Mouse (Mus musculus): ENCODE results near the gene Tst. TPM values are rescaled to one million over a fixed set of nuclear protein-coding genes. Genes with fewer than 3 reads are reported as not detected.

Tst gene
- total and polyA plus RNA-seq, 3 experiments: 0.56 to 2.0 (median 0.67) TPM

GRCm38 (mm10) chr15:78380208-78380607, 25.5 kb downstream of the Tst start:
- no peak overlapping the region for H3K4me2 ChIP-seq (ENCODE audit: insufficient read depth, low read depth, poor library complexity, severe bottlenecking)
- peaks cover 5% of the 10 kb centered on the region for H3K9me3 ChIP-seq (replicated peaks; ENCODE audit: low read length)
- dilution Hi-C loops (cut with MboI; ENCODE audit: extremely low pct_ligation_motif_present, extremely low pct_unique_long_range_greater_than_20kb, low sequenced_read_pairs): no loop called here

GRCm38 (mm10) chr15:78378556-78378955, 27.2 kb downstream of the Tst start:
- H3K27ac ChIP-seq (ENCODE audit: insufficient read depth, low read depth): no peak overlapping the region
- TF ChIP-seq ZC3H11A (IDR thresholded peaks at IDR 0.05; ENCODE audit: low read depth, low read length) (no peak), BHLHE40 (IDR thresholded peaks at IDR 0.05; ENCODE audit: low read depth, low read length) (no peak), TBP (conservative IDR thresholded peaks at IDR 0.05; ENCODE audit: low read depth, low read length) (no peak), E2F4 (IDR thresholded peaks at IDR 0.05; ENCODE audit: insufficient replicate concordance, low read depth, low read length) (no peak), HCFC1 (IDR thresholded peaks at IDR 0.05; ENCODE audit: low read depth, low read length) (no peak), ZMIZ1 (IDR thresholded peaks at IDR 0.05; ENCODE audit: low read depth, low read length) (no peak), EP300 (IDR thresholded peaks at IDR 0.05; ENCODE audit: low read length) (no peak)
- peaks cover 5% of the 10 kb centered on the region for H3K9me3 ChIP-seq (replicated peaks; ENCODE audit: low read length)
- no peak overlapping the region for H3K9ac ChIP-seq (ENCODE audit: insufficient read depth, low read depth)
- H3K4me2 ChIP-seq (ENCODE audit: insufficient read depth, low read depth, poor library complexity, severe bottlenecking): no peak overlapping the region
- dilution Hi-C loops (cut with MboI; ENCODE audit: extremely low pct_ligation_motif_present, extremely low pct_unique_long_range_greater_than_20kb, low sequenced_read_pairs) (no loop called here), in situ Hi-C loops (cut with MboI; ENCODE audit: low pct_ligation_motif_present, low pct_unique_long_range_greater_than_20kb, low sequenced_read_pairs) (no loop called here)
- H3K36me3 ChIP-seq (replicated peaks in 1 of 2; ENCODE audit: control insufficient read depth in 1 of 2, insufficient read depth in 1 of 2, low read length in 1 of 2): no peaks in the 10 kb centered on the region
- H3K27me3 ChIP-seq (replicated peaks): peaks cover 66% of the 10 kb centered on the region
- H3K4me3 ChIP-seq (replicated peaks in 1 of 3; ENCODE audit: low read depth in 2 of 3, low read length in 2 of 3, poor library complexity in 1 of 3): no peak overlapping the region
- H3K79me2 ChIP-seq (replicated peaks; ENCODE audit: control insufficient read depth, extremely low read depth, insufficient read depth, poor library complexity, severe bottlenecking): no peaks in the 10 kb centered on the region
- H3K4me1 ChIP-seq (ENCODE audit: control insufficient read depth in 1 of 2, insufficient read depth in 2 of 2): no peaks in the 10 kb centered on the region
- DNase-seq (ENCODE audit: extremely low read depth): no peak

More at GRCm38 (mm10) chr15:78380208-78380607, 25.5 kb downstream of the Tst start:
- DNase-seq (ENCODE audit: extremely low read depth): no peak
- H3K36me3 ChIP-seq (replicated peaks in 1 of 2; ENCODE audit: control insufficient read depth in 1 of 2, insufficient read depth in 1 of 2, low read length in 1 of 2): no peaks in the 10 kb centered on the region
- peaks cover 68% of the 10 kb centered on the region for H3K27me3 ChIP-seq (replicated peaks)
- no peaks in the 10 kb centered on the region for H3K4me1 ChIP-seq (ENCODE audit: control insufficient read depth in 1 of 2, insufficient read depth in 2 of 2)
- no peaks in the 10 kb centered on the region for H3K79me2 ChIP-seq (replicated peaks; ENCODE audit: control insufficient read depth, extremely low read depth, insufficient read depth, poor library complexity, severe bottlenecking)
- in situ Hi-C loops (cut with MboI; ENCODE audit: low pct_ligation_motif_present, low pct_unique_long_range_greater_than_20kb, low sequenced_read_pairs): no loop called here
- H3K9ac ChIP-seq (ENCODE audit: insufficient read depth, low read depth): no peak overlapping the region
- TF ChIP-seq POLR2AphosphoS2 (IDR thresholded peaks at IDR 0.05; ENCODE audit: low read depth, low read length) (no peak), NELFE (IDR thresholded peaks at IDR 0.05; ENCODE audit: low read depth, low read length) (no peak), RAD21 (IDR thresholded peaks at IDR 0.05; ENCODE audit: low read depth, low read length) (no peak), MAFK (IDR thresholded peaks at IDR 0.05; ENCODE audit: insufficient replicate concordance, low read length) (no peak), MAX (IDR thresholded peaks at IDR 0.05; ENCODE audit: low read length) (no peak), PAX5 (IDR thresholded peaks at IDR 0.05; ENCODE audit: low read length) (no peak), JUND (conservative IDR thresholded peaks at IDR 0.05; ENCODE audit: low read depth, low read length) (no peak), SMC3 (IDR thresholded peaks at IDR 0.05; ENCODE audit: low read depth, low read length) (no peak), MXI1 (IDR thresholded peaks at IDR 0.05; ENCODE audit: low read depth, low read length) (no peak), KAT2A (IDR thresholded peaks at IDR 0.05; ENCODE audit: insufficient replicate concordance, low read length) (no peak), NRF1 (IDR thresholded peaks at IDR 0.05; ENCODE audit: low read depth, low read length) (no peak), TBP (conservative IDR thresholded peaks at IDR 0.05; ENCODE audit: low read depth, low read length) (no peak), ELF1 (IDR thresholded peaks at IDR 0.05; ENCODE audit: low read depth, low read length) (no peak)
- H3K4me3 ChIP-seq (replicated peaks in 1 of 3; ENCODE audit: low read depth in 2 of 3, low read length in 2 of 3, poor library complexity in 1 of 3): no peak overlapping the region
- H3K27ac ChIP-seq (ENCODE audit: insufficient read depth, low read depth): no peak overlapping the region
